Mouse (Mus musculus): Measurements from ENCODE around the gene Pacrg. TPM values are rescaled to one million over a fixed set of nuclear protein-coding genes. Genes with fewer than 3 reads are reported as not detected.

Gene Pacrg
- total and polyA plus RNA-seq, 2 experiments from 2014 or later, result 6.2 to 20.7 TPM

- Histone ChIP-seq H3K9me3 (ENCODE audit: low read length) (no peaks in the 10 kb centered on the region), H3K27ac (ENCODE audit: low read depth, low read length) (no peak overlapping the region), H3K9ac (no peak overlapping the region), H3K4me2 (ENCODE audit: low read depth) (no peak overlapping the region), H3K36me3 (ENCODE audit: insufficient read depth) (no peaks in the 10 kb centered on the region), H3K4me3 (ENCODE audit: low read depth, low read length) (no peak overlapping the region), H3K27me3 (ENCODE audit: insufficient read depth, low read length) (no peaks in the 10 kb centered on the region), H3K4me1 (ENCODE audit: insufficient read depth) (no peaks in the 10 kb centered on the region)
- WGBS, result 85% methylated on average over 6 of the region's 6 CpGs
- no peak for DNase-seq
- no peak for ATAC-seq
- TF ChIP-seq CTCF (IDR thresholded peaks at IDR 0.05; ENCODE audit: low read depth), result no peak
Measured at GRCm38 (mm10) chr17:10498935-10499655, 341.0 kb downstream of the Pacrg start.

- H3K4me3 ChIP-seq (ENCODE audit: low read depth, low read length), result no peak overlapping the region
Measured at GRCm38 (mm10) chr17:10497781-10498420, 342.2 kb downstream of the Pacrg start.

GRCm38 (mm10) chr17:10496066-10496465, 344.0 kb downstream of the Pacrg start:
- no peak overlapping the region for H3K9ac ChIP-seq
- no peak overlapping the region for H3K4me2 ChIP-seq (ENCODE audit: low read depth)
- H3K4me1 ChIP-seq (ENCODE audit: insufficient read depth), result 0 out of 2 replicates have a peak, but pooled peaks cover 2% of the 10 kb centered on the region
- H3K36me3 ChIP-seq (ENCODE audit: insufficient read depth), result no peaks in the 10 kb centered on the region
- no peak overlapping the region for H3K4me3 ChIP-seq (ENCODE audit: low read depth, low read length)
- H3K9me3 ChIP-seq (ENCODE audit: low read length), result no peaks in the 10 kb centered on the region
- H3K27ac ChIP-seq (ENCODE audit: low read depth, low read length), result no peak overlapping the region
- H3K27me3 ChIP-seq (ENCODE audit: insufficient read depth, low read length), result no peaks in the 10 kb centered on the region
- ATAC-seq, result no peak
- TF ChIP-seq CTCF (IDR thresholded peaks at IDR 0.05; ENCODE audit: low read depth), result no peak
- 81% methylated on average over 8 of the region's 8 CpGs for WGBS
- DNase-seq, result no peak

More at GRCm38 (mm10) chr17:10497781-10498420, 342.2 kb downstream of the Pacrg start:
- Histone ChIP-seq H3K4me2 (ENCODE audit: low read depth) (no peak overlapping the region), H3K36me3 (ENCODE audit: insufficient read depth) (no peaks in the 10 kb centered on the region), H3K27me3 (ENCODE audit: insufficient read depth, low read length) (no peaks in the 10 kb centered on the region), H3K4me1 (ENCODE audit: insufficient read depth) (no peaks in the 10 kb centered on the region), H3K9me3 (ENCODE audit: low read length) (no peaks in the 10 kb centered on the region), H3K9ac (no peak overlapping the region), H3K27ac (ENCODE audit: low read depth, low read length) (0 out of 2 replicates have a peak overlapping the region, but pooled peaks have one; percentile 2)
- no peak for ATAC-seq
- no peak for TF ChIP-seq CTCF (IDR thresholded peaks at IDR 0.05; ENCODE audit: low read depth)
- WGBS, result 35% methylated on average over 4 of the region's 4 CpGs
- DNase-seq, result no peak

- Histone ChIP-seq H3K9me3 (ENCODE audit: low read length) (no peaks in the 10 kb centered on the region), H3K27ac (ENCODE audit: low read depth, low read length) (no peak overlapping the region), H3K27me3 (ENCODE audit: insufficient read depth, low read length) (no peaks in the 10 kb centered on the region), H3K36me3 (ENCODE audit: insufficient read depth) (no peaks in the 10 kb centered on the region), H3K4me3 (ENCODE audit: low read depth, low read length) (no peak overlapping the region), H3K4me2 (ENCODE audit: low read depth) (no peak overlapping the region), H3K9ac (no peak overlapping the region), H3K4me1 (ENCODE audit: insufficient read depth) (0 out of 2 replicates have a peak, but pooled peaks cover 2% of the 10 kb centered on the region)
- TF ChIP-seq CTCF (IDR thresholded peaks at IDR 0.05; ENCODE audit: low read depth), result no peak
- 34% methylated on average over 8 of the region's 8 CpGs for WGBS
- DNase-seq (no peak), ATAC-seq (no peak)
Measured at GRCm38 (mm10) chr17:10495588-10495987, 344.5 kb downstream of the Pacrg start.

GRCm38 (mm10) chr17:10493124-10493523, 347.0 kb downstream of the Pacrg start:
- peak; percentile 53 for ATAC-seq
- no peaks in the 10 kb centered on the region for H3K27me3 ChIP-seq (ENCODE audit: insufficient read depth, low read length)
- TF ChIP-seq CTCF (IDR thresholded peaks at IDR 0.05; ENCODE audit: low read depth), result peak; percentile 63
- H3K27ac ChIP-seq (ENCODE audit: low read depth, low read length), result no peak overlapping the region
- H3K9me3 ChIP-seq (ENCODE audit: low read length), result no peaks in the 10 kb centered on the region
- no peak overlapping the region for H3K4me2 ChIP-seq (ENCODE audit: low read depth)
- no peak for DNase-seq
- 0 out of 2 replicates have a peak, but pooled peaks cover 2% of the 10 kb centered on the region for H3K4me1 ChIP-seq (ENCODE audit: insufficient read depth)
- 25% methylated on average over 3 of the region's 3 CpGs for WGBS
- no peaks in the 10 kb centered on the region for H3K36me3 ChIP-seq (ENCODE audit: insufficient read depth)
- no peak overlapping the region for H3K9ac ChIP-seq
- no peak overlapping the region for H3K4me3 ChIP-seq (ENCODE audit: low read depth, low read length)

GRCm38 (mm10) chr17:10490374-10491169, 349.5 kb downstream of the Pacrg start:
- no peak overlapping the region for H3K4me3 ChIP-seq (ENCODE audit: low read depth, low read length)
- H3K4me1 ChIP-seq (ENCODE audit: insufficient read depth), result 0 out of 2 replicates have a peak, but pooled peaks cover 2% of the 10 kb centered on the region
- 48% methylated on average over 8 of the region's 8 CpGs for WGBS
- TF ChIP-seq CTCF (IDR thresholded peaks at IDR 0.05; ENCODE audit: low read depth), result no peak
- no peak overlapping the region for H3K9ac ChIP-seq
- H3K27me3 ChIP-seq (ENCODE audit: insufficient read depth, low read length), result no peaks in the 10 kb centered on the region
- H3K4me2 ChIP-seq (ENCODE audit: low read depth), result no peak overlapping the region
- DNase-seq (no peak), ATAC-seq (no peak)
- H3K9me3 ChIP-seq (ENCODE audit: low read length), result no peaks in the 10 kb centered on the region
- H3K27ac ChIP-seq (ENCODE audit: low read depth, low read length), result no peak overlapping the region
- H3K36me3 ChIP-seq (ENCODE audit: insufficient read depth), result no peaks in the 10 kb centered on the region

Measured in forebrain, postnatal 0 days (tissue).